Mouse (Mus musculus): ENCODE measurements around the gene Ivd.

Ivd gene

GRCm38 (mm10) chr2:118861454-118862339 lies at the start of gene Ivd:
TSS of gene Ivd (plus strand) at chr2:118861954.
- peak; percentile 98 for DNase-seq

DNA sequence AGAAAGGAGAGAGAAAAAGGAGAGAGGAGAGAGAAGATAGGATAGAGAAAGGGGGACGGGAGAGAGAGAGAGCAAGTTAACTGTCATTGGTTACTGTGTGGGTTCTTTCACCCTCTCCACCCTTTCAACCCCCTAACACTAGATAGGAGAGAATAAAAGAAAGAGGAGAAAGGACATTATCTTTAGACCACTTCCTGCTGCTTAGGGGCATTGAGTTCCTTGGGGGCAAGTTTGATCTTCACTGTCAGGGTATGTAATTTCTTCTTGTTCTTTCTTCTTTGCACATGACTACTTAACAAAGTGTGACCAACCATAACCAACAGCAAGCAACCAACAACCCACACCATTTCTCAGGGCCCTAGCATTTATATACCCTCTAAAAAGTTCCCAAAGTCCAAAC lies 49.0 kb upstream of the Ivd start:
- no peak for DNase-seq

DNA sequence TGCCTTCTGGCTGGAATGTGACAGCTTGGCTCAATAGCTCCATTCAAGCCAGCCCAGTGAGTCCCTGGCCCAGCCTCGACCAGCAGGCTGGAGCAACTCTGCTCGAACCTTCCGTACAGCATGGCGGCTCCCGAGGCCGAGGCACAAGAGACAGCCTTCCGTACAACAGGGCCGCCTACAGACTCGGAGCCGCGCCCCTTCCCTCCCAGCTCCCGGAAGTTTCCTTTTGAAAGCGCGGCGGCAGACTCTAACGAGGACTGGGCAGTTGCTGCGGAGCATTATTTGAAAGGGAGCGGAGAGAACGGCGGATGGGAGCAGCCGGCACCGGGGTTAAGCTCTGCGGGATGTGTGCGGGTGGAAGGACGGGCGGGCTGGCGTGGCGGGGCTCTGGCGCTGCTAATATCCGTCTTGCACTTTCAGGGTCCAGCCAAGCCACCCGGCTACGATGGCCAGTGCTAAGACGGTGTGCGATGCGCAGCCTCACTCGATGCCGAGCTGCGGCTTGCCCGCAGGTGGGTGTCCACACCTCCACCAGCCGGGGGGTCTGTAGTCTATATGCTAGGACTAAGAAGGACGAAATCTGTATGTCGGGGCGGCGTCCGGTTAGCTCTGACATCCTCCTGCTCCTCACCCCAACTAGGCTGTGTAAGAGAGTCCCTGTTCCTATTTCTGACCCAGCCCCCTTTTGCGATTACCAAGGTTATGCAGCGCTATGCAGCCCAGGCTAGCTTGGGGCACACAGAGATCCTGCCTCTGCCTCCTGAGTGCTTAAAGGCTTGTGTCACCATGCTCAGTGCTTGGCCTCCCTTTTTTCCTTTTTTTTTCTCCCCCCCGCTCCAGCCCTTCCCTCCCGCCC lies 47.5 kb upstream of the Ivd start, which contains the start of gene Knstrn:
Knstrn (plus strand) TSS at position 23 of the 856 bp plus-strand sequence.
- DNase-seq: peak; percentile 96

- no peak for DNase-seq
Observed at GRCm38 (mm10) chr2:118822800-118823199, 39.0 kb upstream of the Ivd start.

DNA sequence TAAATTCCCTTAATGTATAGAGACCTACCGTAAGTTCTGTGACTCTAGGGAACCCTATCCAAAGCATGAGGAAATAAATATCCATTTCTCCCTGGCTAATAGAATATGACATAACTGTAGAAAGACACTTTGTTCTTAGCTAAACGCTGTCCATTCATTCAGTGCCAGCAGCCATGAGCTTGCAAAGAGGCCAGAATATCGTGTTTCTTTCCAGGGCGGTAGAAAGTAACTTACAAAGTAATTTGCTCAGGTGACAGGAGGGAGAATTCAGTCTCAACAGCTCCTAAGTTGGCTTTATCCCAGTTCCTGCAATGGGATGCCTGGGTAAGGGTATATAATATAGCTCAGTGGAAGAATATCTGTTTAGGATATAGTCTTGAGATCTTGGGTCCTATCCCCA lies 37.4 kb upstream of the Ivd start:
- no peak for DNase-seq

DNA sequence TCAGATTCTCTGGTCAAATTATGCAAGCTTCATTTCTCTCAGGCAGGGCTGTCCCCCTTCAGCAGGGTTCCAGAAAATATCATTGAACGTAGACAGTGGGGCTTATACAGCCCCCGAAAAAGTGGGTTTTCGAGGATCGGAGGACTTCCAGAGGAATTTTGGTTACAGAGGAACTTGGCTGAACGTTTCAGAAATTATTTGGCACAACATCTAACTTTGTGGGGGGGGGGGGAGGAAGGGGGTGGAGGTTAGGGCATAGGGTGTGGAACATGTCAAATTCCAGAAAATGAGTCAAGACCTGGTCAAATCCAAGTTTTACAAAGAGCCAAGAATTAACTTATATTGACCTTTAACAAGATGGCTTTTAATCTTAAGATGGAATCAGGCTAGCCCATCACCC lies 32.7 kb upstream of the Ivd start:
- no peak for DNase-seq

GRCm38 (mm10) chr2:118834061-118834460 lies 27.7 kb upstream of the Ivd start:
- no peak for DNase-seq

- DNase-seq: no peak
Observed at GRCm38 (mm10) chr2:118835115-118835514, 26.6 kb upstream of the Ivd start.

DNA sequence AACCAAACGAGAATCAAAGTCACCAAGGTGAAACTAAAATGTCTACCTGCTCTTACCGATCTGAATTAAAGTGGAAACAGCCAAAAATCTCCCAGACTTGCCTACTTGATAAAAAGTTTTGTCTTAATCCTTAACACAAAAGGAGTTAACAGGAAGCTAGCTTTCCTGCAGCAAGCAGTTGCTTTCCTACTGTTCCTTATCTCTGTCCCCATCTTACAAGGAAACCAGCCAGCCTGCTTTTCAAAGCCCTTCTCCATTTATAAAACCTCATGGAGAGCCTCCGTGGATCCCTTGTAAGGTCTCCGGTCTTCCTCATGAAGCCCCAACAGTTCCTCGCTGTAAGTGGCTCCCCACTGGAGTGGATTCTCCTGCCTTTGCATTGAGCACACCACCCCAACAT lies 23.4 kb upstream of the Ivd start:
- no peak for DNase-seq

DNA sequence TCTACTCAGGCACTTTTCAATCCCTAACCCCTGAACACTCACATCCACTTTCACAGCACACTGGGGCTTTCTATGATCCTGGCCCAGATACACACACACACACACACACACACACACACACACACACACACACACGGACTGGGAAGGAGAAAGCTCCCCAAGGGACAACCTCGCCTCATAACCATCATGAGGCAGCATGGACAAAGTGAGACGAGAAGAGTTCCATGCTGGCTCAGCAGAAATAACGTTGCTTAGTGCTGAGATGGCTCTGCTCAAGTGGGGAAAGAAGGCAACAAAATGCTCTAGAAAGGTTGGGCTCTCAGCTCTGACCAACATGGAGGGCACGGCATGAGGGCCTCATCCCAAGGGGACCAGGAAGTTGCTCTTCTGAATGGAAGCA lies 20.6 kb upstream of the Ivd start:
- no peak for DNase-seq

DNA sequence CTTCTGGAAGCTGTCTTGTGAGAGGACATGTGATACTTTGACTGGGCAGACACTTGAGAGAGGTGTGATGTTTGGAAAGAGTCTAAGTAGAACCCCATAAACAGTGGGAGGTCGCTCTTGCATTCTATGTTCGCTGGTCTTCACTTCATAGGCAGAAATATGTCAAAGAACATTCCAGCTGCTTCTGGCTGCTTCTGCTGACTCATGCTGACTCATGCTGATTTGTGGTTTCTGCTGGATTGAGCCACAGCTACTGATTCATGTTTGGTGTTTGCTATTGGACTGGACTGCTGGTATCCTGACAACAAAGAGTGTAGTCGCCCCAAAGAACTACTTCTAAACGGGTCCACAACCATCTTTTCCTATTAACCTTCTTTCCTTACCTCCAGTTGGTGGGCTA lies 20.0 kb upstream of the Ivd start:
- DNase-seq: no peak

DNA sequence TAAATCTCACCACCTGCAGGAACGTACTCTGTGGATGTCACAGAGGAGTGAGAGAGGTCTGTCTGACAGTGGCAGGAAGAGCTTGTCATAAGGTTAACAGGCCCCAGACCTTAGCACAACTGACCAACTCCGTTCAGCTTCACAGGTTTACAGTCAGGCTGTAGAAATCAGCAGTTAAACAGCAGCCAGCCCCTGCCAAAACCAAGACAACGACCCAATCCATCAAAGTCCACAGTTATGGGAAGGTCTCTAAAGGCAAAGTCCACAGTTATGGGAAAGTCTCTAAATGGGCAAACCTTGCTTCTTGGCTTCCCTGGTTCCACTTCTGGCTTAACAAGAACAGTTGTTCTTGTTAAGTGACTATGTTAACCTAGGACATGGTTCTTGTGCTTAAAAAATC lies 17.3 kb upstream of the Ivd start:
- DNase-seq: no peak

DNA sequence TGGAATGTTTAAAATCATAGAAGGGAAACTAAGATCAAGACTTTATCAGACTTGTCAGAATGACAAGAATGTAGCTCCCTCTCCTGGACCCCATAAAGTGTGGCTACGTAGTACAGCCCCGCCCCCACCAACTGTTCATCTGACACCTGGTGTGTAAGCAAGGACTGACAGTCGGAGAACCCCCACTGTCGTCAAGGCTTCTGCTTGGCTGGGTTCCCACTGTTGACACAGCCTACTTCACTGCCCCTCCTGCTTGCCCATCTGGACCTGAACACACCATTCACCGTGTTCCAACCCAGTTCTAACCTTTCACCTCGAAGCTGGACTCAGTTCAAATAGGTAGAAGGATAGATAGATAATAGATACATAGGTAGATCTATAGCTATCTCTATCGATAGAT lies 15.5 kb upstream of the Ivd start:
- peak; percentile 34 for DNase-seq

DNA sequence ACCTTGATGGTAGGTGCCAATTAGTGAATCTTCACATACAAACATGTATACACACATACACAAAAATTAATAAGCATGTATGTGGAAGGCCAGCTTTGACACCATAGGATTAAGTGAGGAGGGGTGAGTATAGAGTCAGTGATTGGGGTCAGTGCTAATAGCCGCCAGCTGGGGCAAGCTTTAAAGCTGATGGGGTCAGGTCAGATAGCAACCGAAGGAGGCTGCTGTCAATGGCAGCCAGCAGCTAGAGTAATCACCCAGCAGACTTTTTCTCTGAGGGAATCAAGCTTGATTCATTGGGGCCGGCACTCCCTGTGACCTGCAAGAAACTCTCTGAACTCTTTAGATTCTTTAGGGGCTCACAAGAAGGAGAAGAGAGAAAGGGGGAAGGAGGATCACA lies 10.0 kb upstream of the Ivd start:
- DNase-seq: peak; percentile 64

DNA sequence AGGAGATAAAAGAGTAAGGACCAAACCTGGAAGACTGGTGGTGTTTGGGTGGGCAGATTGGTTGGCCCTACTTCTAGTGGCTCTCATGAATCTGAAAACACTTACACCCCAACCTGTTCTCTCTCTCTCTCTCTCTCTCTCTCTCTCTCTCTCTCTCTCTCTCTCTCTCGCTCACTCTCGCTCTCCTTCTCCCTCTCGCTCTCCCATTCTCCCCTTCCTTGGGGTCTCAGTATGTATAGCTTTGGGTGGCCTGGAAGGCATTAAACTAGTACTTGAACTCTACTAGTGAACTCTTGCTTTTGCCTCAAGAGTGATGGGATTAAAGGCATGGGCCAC lies 554 bp downstream of the Ivd start:
- DNase-seq: no peak

GRCm38 (mm10) chr2:118870601-118871000 lies 8.8 kb downstream of the Ivd start:
- no peak for DNase-seq

GRCm38 (mm10) chr2:118871032-118871431 lies 9.3 kb downstream of the Ivd start:
- DNase-seq: no peak

DNA sequence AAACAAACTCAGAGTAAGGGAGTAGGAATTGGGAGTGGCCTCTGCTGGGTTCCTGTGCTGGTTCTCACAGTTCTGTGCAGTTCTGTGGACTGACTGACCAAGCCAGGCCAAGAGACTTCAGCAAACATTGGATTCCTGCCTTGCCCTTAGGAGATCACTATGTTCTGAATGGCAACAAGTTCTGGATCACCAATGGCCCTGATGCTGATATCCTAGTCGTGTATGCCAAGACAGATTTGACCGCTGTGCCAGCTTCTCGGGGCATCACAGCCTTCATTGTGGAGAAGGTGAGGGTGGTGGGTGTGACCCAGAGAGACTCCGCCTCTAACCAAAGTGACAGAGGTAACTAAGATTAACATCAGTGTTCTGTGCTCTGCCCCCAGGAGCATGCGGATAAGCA lies 11.3 kb downstream of the Ivd start:
- DNase-seq: no peak

DNA sequence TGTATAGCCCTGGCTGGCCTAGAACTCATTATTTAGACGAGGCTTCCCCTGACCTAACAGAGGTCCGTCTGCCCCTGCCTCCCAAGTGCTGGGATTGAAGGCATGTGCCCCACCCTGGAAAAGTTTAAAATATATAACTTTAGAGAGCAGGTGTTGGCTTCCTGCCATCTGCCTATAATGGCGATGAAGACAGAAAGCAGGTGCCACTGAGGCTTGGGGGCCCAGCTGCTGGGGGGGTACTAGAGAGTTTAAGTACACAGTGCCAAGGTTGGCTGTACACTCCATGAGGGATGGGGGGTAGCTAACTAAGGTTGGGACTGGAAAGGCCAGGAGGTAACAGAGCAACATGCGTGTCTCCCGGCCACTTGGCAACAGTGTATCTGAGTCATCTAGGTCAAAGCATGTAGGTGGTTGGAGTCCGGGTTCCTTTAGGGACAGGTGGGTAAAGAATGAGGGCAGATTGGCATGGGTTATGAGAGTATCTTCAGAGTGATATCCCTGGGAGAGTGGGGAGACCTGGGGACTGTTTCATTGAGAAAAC lies 12.2 kb downstream of the Ivd start:
- DNase-seq: no peak

DNA sequence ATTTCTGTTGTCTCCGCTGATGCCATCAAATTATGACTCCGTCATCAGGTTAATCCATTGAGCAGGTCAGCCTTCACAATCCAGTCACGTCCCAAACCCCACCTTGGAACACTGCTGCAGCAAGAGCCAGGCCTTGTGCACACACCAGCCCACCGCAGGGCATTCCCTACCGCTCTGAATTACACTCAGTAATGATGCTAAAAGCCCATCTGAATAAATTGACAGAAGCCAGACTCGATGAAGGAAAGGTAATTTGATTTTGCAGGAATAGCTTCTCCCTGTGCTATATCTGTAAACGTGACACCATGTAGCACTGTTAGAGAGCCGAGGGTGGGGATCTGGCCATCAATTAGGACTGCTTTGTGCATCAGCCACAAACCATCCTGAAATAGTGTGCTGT lies 13.6 kb downstream of the Ivd start:
- DNase-seq: no peak

GRCm38 (mm10) chr2:118876453-118876852 lies 14.7 kb downstream of the Ivd start:
- DNase-seq: no peak

DNA sequence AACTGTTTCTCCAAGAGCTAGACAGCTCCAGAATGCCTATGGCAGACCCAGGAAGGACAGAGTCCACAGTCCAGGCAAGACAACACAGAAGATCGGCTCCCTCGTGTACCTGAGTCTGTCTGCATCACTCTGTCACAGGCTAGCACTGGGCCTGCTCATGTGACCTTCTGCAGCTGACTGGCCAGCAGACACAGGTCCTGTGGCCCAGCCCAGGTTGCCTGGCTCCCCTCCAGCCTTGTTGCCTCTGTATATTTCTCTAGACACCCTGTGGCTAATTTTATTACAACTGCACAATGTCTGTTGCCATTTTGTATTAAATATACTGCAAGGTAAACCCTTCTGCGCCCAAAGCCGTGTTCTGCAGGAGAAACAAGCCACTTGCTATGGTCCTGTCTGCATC lies 19.3 kb downstream of the Ivd start:
- no peak for DNase-seq

DNA sequence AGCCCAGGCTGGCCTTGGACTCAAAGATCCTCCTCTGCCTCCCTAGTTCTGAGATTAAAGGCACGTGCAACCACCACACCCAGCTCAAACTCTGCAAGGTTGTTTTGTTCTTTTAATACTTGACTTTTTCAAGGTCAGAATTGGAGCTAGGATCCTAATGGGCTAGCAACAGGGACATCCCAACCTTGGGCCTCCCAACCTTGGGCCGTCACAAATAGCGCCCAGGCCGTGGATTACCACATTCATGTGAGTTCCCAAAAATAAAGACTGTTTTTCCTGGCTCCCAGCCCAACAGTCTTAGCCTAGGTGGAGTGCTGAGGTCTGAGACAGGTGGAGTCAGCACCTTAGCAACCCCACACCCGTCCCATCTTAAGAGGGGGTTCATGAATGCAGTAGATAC lies 20.2 kb downstream of the Ivd start:
- DNase-seq: no peak

Measured in retina, postnatal 1 day (tissue).